Mouse (Mus musculus) neural tube, embryonic 11.5 days (tissue): ENCODE results near the gene Nacc1. TPM values are rescaled to one million over a fixed set of nuclear protein-coding genes. Genes with fewer than 3 reads are reported as not detected.
"Not testable (repeated sequence)": the region's sequence is repeated elsewhere in the genome, so short reads cannot be mapped to it uniquely, and the experiment has no call there.

Experiments used
- ATAC-seq: fragments of 200-750 bp; cut with Nextera tagmentation; 2 replicates; pipeline ENCODE4 v1.8.0; 2017; ENCODE audit warnings: moderate number of reproducible peaks, mild to moderate bottlenecking, moderate TSS enrichment, moderate library complexity; ENCODE audit not compliant: insufficient read depth, low FRiP score, low TSS enrichment
- DNase-seq: peaks from one replicate; pipeline ENCODE4 v3.0.0-alpha.2; 2015; ENCODE audit warnings: low spot score
- H3K27ac ChIP-seq: fragments of 300-500 bp; sonication (generic); 2 replicates; pipeline ENCODE4 v1.5.1; 2014; ENCODE audit warnings: low read depth, mild to moderate bottlenecking, low read length
- H3K27me3 ChIP-seq: fragments of 300-500 bp; sonication (generic); 2 replicates; pipeline ENCODE4 v1.6.1; 2014; ENCODE audit warnings: mild to moderate bottlenecking, low read length, mixed read lengths; ENCODE audit not compliant: control insufficient read depth, insufficient read depth
- H3K36me3 ChIP-seq: fragments of 300-500 bp; sonication (generic); 2 replicates; pipeline ENCODE4 v1.6.1; 2014; ENCODE audit warnings: mild to moderate bottlenecking, low read length, moderate library complexity, mixed read lengths; ENCODE audit not compliant: control insufficient read depth, insufficient read depth
- H3K4me1 ChIP-seq: fragments of 300-500 bp; sonication (generic); 2 replicates; pipeline ENCODE4 v1.6.1; 2014; ENCODE audit warnings: low read length, mixed read lengths; ENCODE audit not compliant: control insufficient read depth, insufficient read depth
- H3K4me2 ChIP-seq: fragments of 300-500 bp; sonication (generic); 2 replicates; pipeline ENCODE4 v1.6.1; 2014; ENCODE audit warnings: low read depth, mild to moderate bottlenecking, moderate library complexity
- H3K4me3 ChIP-seq: fragments of 300-500 bp; sonication (generic); 2 replicates; pipeline ENCODE4 v1.5.1; 2014; ENCODE audit warnings: low read depth, low read length
- H3K9ac ChIP-seq: fragments of 300-500 bp; sonication (generic); 2 replicates; pipeline ENCODE4 v1.6.1; 2014; ENCODE audit warnings: mild to moderate bottlenecking, low read length
- H3K9me3 ChIP-seq: fragments of 300-500 bp; sonication (generic); 2 replicates; pipeline ENCODE4 v1.6.1; 2016; ENCODE audit warnings: low read length; ENCODE audit not compliant: control insufficient read depth
- WGBS: fragments of 180-500 bp; shearing (Covaris S2); extraction: QIAGEN DNeasy Blood & Tissue Kit; methylation state at CpG from one replicate; pipeline ENCODE4 v1.1.7; 2014; 5-methylcytosine and 5-hydroxymethylcytosine counted together
- polyA plus RNA-seq: library from polyadenylated mRNA; unstranded; fragments of >200 nt; fragmentation: Nextera tagmentation; extraction: Ambion mirVana; gene quantifications from 2 replicates; pipeline ENCODE4 v1.2.1, GENCODE M21; 2014

Gene Nacc1
- polyA plus RNA-seq, 1 experiment from 2014 or later = 26.2 TPM

DNA sequence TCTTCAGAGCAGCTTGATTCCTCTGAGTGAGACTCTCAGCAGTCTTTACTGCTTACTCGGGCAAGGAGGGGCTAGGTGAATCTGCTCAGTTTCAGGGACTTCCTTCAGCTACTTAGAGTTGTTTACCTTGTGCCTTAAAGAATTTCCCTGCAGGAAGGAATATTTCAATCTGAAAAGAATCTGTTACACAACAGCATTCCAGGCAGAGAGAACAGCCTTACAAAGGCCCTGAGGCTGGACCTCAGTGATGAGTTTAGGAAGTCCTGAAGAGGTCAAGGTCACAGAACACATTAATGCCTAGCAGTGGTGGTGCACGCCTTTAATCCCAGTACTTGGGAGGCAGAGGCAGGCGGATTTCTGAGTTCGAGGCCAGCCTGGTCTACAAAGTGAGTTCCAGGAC lies 55.8 kb downstream of the Nacc1 start:
- Histone ChIP-seq H3K9me3 (no peaks in the 10 kb centered on the region), H3K27me3 (no peaks in the 10 kb centered on the region), H3K27ac (no peak overlapping the region), H3K36me3 (no peaks in the 10 kb centered on the region), H3K9ac (no peak overlapping the region), H3K4me1 (peaks cover 12% of the 10 kb centered on the region; the same call in 1 of the 2 replicates), H3K4me2 (no peak overlapping the region), H3K4me3 (no peak overlapping the region)
- 93% methylated on average over 4 of the region's 4 CpGs for WGBS
- ATAC-seq = no peak
- no peak for DNase-seq

DNA sequence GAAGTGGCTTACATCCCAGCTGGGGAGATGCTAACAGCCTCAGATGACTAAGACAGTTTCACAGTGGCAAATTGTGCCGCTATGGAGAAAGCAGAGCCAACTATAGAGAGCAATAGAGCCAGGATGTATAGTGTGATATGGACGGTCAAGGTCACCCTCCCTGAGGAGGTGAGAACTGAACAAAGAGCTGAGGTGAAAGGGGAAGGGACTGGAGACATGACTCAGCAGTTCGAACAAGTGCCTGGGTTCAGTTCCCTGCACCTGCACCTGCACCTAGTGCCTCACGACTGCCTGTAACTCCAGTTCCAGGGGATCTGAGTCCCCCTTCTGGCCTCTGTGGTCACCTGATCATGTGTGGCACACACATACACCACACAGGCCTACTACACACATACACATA lies 57.5 kb downstream of the Nacc1 start:
- Histone ChIP-seq H3K4me3 (no peak overlapping the region), H3K36me3 (no peaks in the 10 kb centered on the region), H3K4me1 (peaks cover 8% of the 10 kb centered on the region; the same call in 1 of the 2 replicates), H3K27me3 (no peaks in the 10 kb centered on the region), H3K27ac (no peak overlapping the region), H3K9ac (no peak overlapping the region), H3K4me2 (no peak overlapping the region), H3K9me3 (no peaks in the 10 kb centered on the region)
- ATAC-seq (no peak), DNase-seq (no peak)
- WGBS = 84% methylated on average over 4 of the region's 4 CpGs

DNA sequence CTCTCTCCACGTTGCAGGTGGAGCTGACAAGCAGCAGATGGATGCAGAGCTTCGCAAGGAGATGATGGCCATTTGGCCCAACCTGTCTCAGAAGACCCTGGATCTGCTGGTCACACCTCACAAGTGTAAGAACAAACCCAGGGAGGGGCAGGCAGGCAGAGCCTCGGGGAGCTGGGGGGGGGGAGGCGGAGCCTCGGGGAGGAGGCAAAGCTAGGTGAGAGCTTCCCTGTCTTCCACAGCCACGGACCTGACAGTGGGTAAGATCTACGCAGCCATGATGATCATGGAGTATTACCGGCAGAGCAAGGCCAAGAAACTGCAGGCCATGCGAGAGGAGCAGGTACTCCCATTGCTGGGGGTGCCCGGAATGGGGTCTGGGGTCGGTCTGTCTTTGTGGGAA lies 58.1 kb downstream of the Nacc1 start:
- WGBS = 74% methylated on average over 11 of the region's 11 CpGs
- no peak overlapping the region for H3K9ac ChIP-seq
- H3K4me1 ChIP-seq = peaks cover 4% of the 10 kb centered on the region; the same call in 1 of the 2 replicates
- DNase-seq = no peak
- H3K27ac ChIP-seq = no peak overlapping the region
- H3K27me3 ChIP-seq = no peaks in the 10 kb centered on the region
- no peaks in the 10 kb centered on the region for H3K9me3 ChIP-seq
- no peak overlapping the region for H3K4me3 ChIP-seq
- H3K36me3 ChIP-seq = no peaks in the 10 kb centered on the region
- no peak overlapping the region for H3K4me2 ChIP-seq
- no peak for ATAC-seq

DNA sequence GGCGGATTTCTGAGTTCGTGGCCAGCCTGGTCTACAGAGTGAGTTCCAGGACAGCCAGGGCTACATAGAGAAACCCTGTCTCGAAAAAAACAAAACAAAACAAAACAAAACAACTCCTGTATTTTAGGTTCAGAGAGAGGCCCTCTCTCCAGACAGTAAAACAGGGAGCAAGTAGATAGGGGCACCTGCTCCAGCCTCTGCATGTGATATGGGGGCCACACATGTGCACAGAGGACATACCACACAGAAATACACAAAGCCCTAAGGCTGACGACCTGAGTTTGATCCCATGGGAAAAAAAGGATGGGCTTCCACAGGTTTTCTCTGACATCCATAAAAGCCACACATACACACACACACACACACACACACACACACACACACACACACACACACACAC lies 64.2 kb downstream of the Nacc1 start:
- not testable (repeated sequence) for H3K4me2 ChIP-seq, H3K27ac ChIP-seq, H3K9ac ChIP-seq, H3K36me3 ChIP-seq, H3K9me3 ChIP-seq, H3K27me3 ChIP-seq, DNase-seq, H3K4me1 ChIP-seq, H3K4me3 ChIP-seq, ATAC-seq
- WGBS = 81% methylated on average over 4 of the region's 4 CpGs

DNA sequence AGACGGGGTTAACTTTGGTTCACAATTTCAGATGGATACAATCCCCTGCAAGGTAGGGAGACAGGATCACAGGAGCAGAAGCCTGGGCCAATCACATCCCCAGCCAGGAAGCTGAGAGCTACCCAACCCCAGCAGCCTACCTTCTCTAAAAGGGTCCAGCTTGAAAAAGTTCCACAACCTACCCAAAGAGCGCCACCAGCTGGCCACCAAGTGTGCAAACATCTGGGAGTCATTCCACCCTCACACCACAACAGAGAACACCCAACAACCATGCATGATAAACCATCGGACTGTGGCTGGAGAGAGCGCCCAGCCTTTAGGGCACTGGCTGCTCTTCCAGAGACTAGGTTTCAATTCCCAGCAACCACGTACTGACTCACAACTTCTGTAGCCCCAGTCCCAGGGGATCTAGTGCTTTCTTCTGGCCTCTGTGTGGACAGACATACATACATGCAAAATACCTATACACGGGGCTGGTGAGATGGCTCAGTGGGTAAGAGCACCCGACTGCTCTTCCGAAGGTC lies 66.5 kb downstream of the Nacc1 start:
- Histone ChIP-seq H3K4me1 (peaks cover 4% of the 10 kb centered on the region; the same call in 1 of the 2 replicates), H3K27me3 (no peaks in the 10 kb centered on the region), H3K4me2 (no peak overlapping the region), H3K9ac (no peak overlapping the region), H3K9me3 (no peaks in the 10 kb centered on the region), H3K27ac (no peak overlapping the region), H3K4me3 (no peak overlapping the region), H3K36me3 (no peaks in the 10 kb centered on the region)
- 80% methylated on average over 8 of the region's 8 CpGs for WGBS
- ATAC-seq (no peak), DNase-seq (no peak)

Other genes starting within 250 kb of the Nacc1 start
- 71.6 and 79.4 TPM in 2 replicates for gene Ier2, start 25.0 kb downstream of the Nacc1 start, polyA plus RNA-seq
- 60.4 and 60.6 TPM in 2 replicates for gene Trmt1, start 1.6 kb downstream of the Nacc1 start, polyA plus RNA-seq
- 4.6 and 5.3 TPM in 2 replicates for gene Lyl1, start 13.6 kb upstream of the Nacc1 start, polyA plus RNA-seq
- 0.84 and 1.8 TPM in 2 replicates for gene G430095P16Rik, start 35.1 kb upstream of the Nacc1 start, polyA plus RNA-seq
- gene Nfix, start 112.5 kb upstream of the Nacc1 start, polyA plus RNA-seq = 3.1 and 3.7 TPM in 2 replicates
- gene Dand5, start 135.0 kb upstream of the Nacc1 start, polyA plus RNA-seq = 4.7 and 7.3 TPM in 2 replicates
- 38.6 and 38.7 TPM in 2 replicates for gene Gadd45gip1, start 143.7 kb upstream of the Nacc1 start, polyA plus RNA-seq
- gene Rad23a, start 152.8 kb upstream of the Nacc1 start, polyA plus RNA-seq = 101 TPM in 2 replicates
- 870 and 925 TPM in 2 replicates for gene Calr, start 159.1 kb upstream of the Nacc1 start, polyA plus RNA-seq
- 95.7 and 104 TPM in 2 replicates for gene Farsa, start 169.1 kb upstream of the Nacc1 start, polyA plus RNA-seq
- gene Syce2, start 184.2 kb upstream of the Nacc1 start, polyA plus RNA-seq = 50.5 and 56.9 TPM in 2 replicates
- gene Gcdh, start 206.1 kb upstream of the Nacc1 start, polyA plus RNA-seq = 31.5 and 33.7 TPM in 2 replicates
- gene Klf1, start 214.1 kb upstream of the Nacc1 start, polyA plus RNA-seq = 11.8 and 12.9 TPM in 2 replicates
- gene Dnase2a, start 220.7 kb upstream of the Nacc1 start, polyA plus RNA-seq = 4.0 and 4.9 TPM in 2 replicates
- gene Mast1, start 249.5 kb upstream of the Nacc1 start, polyA plus RNA-seq = 13.8 and 14.6 TPM in 2 replicates